Mouse (Mus musculus) layer of hippocampus, adult 11-12 months (tissue): ENCODE data around the gene Pnpla3.
"Not testable (repeated sequence)": the region's sequence is repeated elsewhere in the genome, so short reads cannot be mapped to it uniquely, and the experiment has no call there.

Source experiments
- DNase-seq: peaks from one replicate; pipeline ENCODE4 v3.0.0; 2022; ENCODE audit warnings: low spot score

Pnpla3 gene

DNA sequence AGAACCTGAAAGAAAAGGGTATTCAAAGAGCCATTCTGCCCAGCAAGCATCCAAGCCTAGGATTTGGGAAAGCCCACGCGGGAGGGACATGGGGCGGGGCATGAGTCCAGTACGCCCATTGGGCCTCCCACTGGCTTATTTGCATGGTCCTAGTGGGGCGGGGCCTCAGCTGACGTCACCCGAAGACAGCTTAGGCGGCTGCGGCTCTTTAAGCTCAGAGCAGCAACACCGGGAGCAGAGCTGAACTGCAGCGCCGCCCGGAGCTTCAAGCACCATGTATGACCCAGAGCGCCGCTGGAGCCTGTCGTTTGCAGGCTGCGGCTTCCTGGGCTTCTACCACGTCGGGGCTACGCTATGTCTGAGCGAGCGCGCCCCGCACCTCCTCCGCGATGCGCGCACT is at the start of gene Pnpla3:
TSS of gene Pnpla3 (plus strand) at position 238 of the 400 bp plus-strand sequence.
- DNase-seq: peak; percentile 97

DNA sequence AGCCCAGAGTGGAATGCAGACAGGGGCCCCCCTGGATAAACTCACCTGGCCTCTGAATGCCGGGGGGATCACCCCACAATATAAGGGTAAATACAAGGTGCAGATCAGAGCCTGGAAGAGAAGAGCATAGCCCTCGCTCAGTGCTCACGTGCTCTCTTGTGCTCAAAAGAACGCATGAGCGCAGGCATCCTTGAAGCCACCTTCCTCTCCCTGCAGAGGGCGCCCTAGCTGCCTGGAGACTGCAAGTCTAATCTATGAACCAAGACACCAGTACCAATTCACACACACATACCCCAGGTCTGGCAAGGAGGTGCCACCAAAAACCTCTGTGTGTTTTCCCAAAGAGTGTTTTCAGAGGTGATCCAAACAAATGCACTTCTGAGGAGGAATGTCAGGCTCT is 47.0 kb upstream of the Pnpla3 start:
- DNase-seq: peak; percentile 36

DNA sequence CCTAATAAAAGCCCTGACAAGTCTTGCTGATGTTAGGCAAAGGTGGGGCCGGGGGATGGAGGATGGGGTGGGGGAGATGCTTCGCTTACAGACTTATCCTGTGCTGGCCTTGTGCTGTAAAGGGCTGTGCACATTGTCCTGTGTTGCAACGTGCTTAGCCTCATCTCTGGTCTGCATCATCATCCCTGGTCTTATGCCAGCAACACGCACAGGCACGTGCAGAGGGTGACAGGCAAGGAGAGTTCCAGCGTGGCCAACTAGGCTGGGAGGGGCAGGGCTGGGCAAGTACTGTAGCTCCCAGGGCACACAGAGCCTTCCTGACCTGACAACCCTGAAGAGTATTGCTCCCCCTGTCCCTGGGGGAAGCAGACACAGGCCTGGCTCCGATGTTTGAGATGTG is 46.6 kb upstream of the Pnpla3 start:
- no peak for DNase-seq

DNA sequence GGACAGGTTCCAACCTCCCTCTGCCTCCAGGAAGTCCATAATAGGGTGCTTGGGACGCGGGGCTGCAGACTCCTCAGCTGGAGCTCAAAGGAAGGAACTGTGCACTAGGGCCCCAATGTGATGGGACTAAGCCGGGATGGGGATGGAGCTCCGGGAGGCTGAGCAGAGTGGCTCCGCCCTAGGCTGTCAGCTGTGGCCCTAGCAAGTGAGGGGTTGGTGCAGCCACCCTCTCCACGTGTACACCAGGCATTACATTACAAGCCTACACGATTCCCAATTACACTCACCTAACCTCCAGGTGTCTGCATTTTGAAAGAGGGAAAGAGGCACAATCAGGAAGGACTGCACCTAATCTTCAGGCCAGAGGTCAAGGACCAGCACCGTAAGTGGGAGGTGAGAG is 44.6 kb upstream of the Pnpla3 start, which contains the start of gene Pnpla5:
TSS of gene Pnpla5 (minus strand) at position 101 of the 400 bp plus-strand sequence.
- no peak for DNase-seq

DNA sequence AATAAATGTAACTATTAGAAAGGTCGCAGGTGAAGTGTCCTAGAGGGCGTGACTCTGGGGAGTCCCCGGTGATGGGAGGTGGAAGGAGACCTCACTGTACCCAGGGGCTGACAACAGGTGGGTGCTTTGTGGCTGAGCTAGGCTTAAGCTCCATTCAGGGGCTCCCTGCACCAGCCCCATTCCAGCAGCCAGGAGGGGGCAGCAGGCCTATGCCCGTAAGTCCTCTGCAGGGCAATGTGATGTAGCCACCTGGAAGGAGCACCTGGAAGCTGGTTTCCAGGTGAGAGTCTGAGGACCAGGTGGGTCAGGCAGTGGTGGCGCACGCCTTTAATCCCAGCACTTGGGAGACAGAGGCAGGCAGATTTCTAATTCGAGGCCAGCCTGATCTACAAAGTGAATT is 43.6 kb upstream of the Pnpla3 start:
- DNase-seq: no peak

DNA sequence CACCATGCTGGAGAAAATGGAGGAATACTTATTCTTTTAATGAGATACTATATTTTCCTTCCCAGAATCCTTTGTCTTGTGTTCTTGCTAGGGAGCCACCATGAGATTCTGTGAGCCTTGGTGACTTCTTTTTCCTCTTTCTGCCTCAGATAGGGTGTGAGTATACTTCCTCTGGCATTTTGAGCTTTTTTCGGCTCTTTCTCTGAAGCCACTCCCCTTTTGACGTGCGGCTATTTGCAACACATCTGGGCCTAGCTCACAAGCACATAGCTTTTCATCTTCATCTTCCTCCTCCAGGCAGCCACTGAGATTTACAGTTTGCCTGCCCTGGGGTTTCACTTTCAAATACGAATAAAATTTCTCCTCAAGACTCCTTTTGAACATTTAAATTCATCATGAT is 41.2 kb upstream of the Pnpla3 start:
- DNase-seq: no peak

DNA sequence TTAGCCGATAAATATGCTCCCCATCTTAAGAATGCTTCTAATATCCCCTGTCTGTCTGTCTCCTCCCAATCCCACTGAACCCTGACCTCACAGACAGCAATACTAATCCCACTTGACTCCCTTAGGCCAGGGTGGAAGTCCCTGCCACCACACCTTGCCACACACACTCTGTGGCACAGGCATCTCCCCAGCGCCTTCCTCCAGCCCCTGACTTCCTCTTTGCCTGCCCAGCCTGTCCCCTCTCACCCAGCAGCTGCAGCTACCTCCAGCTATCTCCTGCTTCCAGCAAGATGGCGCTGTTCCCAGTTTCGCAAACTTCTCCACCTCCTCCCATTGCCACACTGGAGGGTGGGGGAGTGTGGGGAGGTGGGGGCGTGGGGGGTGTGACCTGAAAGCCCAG is 40.8 kb upstream of the Pnpla3 start:
- no peak for DNase-seq

DNA sequence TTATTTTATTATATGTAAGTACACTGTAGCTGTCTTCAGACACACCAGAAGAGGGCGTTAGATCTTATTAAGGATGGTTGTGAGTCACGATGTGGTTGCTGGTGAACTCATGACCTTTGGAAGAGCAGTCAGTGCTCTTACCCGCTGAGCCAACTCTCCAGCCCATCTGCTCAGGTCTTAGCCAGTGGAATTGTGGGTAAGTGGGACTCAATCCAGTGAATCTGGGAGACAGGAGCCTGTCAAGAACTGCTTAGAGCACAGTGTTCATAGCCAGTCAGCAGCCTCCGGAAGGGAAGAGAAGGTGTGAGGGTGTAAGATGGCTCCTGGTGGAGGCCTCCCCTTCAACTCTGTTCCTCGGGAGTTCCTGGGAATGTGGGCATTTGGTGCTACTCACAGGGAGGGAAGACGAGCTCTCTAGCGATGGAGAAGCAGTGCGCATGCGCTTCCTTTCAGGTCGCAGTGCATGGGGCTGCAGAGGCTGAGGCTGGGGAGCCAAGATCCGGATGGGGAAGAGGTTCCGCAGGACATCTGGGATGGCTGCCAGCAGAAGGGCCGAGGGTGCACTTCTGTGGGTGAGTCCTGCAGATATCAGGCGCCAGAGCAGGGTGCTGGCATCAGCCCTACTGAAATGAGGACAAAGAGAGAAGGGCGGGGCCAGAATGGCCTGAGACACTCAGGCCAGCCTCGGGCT is 36.4 kb upstream of the Pnpla3 start:
- DNase-seq: no peak

DNA sequence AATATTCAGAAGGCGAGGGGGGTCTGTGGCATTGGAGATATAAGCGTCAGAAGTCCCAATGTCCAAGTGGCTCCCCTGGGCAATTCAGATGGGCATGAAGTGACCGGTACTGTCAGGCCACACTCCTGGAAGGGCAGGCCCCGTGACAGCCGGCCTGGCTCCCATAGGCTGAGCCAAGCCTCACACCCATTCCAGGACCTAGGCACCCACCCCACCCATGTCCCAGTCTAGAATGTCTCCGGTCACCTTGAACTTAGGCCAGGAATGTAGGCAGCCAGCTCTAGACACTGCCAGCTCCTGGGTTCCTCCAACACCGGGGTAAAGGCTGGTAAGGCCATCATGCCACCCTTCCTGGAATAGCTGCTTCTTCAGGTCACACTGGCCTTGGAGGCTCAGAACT is 35.7 kb upstream of the Pnpla3 start:
- no peak for DNase-seq

DNA sequence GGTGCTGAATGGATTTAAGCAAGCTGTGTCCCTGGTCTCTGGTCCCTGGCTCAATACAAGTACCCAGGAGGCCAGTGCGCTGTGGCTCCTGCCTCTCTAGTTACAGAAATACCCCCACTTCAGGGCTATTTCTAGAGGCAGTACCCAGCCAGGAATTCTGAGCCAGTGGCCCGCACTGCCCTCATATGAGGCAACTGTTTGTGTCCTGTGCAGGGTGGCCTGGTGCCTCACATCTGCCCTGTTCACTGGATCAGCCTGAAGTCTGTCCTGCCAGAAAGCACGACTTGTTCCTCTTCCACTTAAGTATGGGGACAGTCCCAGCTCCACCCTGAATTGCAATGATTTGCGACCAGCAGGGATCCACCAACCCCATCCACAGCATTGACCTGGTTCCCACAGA is 34.2 kb upstream of the Pnpla3 start:
- no peak for DNase-seq

DNA sequence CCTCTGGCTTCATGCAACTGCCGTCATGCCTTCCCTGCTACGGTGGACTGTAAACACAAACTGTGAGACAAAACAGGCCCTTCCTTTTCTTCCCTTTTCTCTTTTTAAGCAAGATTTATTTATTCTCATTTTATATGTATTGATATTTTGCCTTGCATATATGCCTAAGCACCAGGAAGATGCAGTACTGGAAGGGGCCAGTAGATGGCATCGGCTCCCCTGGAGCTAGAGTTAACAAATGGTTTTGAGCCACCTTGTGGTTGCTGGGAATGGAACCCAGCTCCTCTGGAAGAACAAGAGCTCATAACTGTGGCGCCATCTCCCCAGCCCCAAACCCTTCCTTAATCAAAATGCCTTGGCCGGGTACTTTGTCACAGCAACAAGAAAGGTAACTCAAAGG is 32.2 kb upstream of the Pnpla3 start:
- DNase-seq: no peak

DNA sequence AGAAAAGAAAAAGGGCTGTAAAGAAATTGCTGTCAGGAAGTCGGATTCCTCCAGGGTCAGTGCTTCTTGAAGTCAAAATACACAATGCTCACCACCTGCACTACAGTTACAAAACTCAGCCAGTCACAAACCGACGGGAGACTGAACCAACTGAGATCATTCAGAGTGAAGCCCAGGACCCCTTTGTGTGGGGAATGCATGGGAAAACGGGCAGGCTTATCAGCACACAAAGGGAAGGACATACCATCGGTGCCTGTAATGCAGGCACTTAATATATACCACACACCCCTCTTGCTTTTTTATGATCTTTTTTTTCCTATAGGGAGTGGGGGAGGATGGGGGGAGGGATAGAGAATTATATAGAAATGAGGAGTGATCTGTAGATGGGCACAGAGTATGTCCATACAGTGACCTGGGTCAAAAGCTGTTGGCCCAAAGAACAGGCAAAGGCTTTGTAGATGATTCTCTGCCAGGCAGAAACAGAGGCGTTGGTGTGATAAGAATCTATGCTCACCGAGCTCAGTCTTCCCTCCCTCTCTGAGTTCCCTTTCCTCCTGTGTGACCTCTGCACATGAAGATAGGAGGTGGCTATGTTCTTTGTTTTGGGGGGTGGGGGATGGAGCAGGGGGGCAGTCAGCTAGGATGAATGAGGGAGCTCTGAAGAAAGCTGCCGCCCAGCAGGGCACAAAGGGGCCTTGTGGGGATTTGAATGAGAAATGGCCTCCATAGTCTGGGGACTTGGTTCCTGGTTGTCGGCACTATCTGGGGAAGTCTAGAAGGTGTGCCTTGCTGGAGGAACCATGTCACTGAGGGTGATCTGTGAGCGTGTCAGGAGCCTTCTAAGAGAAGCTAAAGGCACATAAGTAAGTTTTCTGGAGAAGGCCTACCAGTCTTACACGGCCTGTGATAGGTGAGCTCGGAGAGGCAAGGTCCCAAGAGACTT is 30.9 kb upstream of the Pnpla3 start:
- DNase-seq: no peak

DNA sequence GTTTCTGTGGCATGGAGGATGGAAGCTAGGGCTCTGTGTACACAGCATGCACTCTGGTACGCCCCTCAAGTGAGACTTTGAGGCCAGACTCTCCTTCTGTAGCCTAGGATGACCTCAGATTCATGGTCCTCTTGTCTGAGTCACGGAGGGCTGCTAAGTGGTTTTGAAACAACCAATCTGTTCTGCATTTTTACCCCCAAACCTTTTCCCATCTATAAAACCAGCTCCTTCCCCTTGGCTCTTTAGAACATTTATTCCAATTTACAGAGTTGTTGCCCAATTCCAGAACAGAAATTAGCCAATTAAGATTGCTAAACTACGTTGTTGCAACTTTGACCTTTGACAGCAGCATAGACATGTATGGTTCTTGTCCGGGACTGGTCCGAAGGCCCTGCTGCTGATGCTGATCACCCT is 28.0 kb upstream of the Pnpla3 start:
- DNase-seq: no peak

DNA sequence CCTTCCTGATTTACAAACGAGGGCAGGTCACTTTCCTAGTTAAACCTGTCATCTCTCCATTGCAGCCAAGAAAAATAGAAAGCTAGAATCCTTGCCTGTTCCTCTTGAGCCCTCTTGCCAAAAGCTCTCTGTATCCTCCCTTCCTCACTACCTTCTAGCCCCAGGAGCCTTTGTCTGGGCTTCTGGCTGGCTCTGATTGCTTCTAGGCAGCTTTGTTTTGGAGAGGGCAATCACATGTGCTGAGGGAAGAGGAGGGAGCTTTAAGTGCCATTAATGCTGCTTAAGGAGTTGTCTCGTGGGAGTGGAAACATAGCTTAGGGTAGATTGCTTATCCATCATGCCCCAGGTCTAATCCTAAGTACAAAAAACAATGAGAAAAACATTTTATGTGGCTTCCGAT is 27.5 kb upstream of the Pnpla3 start:
- DNase-seq: no peak

DNA sequence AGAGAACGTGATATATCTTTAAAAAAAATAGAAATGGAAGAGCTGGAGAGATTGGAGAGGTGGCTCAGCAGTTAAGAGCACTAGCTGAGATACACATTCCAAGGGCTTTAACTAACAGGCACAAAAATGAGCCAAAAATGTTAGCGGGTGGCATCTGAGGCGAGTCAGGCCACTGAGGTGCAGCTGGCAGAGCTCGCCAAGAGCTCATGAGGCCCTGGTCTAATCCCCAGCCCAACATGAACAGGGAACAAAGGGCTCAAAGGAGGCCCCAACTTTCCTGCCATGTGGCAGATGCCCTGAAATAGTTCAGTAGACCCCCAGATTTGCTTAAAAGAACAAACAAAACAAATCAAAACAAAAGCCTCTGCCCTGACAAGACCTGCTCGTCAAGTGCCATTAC is 26.7 kb upstream of the Pnpla3 start:
- no peak for DNase-seq

DNA sequence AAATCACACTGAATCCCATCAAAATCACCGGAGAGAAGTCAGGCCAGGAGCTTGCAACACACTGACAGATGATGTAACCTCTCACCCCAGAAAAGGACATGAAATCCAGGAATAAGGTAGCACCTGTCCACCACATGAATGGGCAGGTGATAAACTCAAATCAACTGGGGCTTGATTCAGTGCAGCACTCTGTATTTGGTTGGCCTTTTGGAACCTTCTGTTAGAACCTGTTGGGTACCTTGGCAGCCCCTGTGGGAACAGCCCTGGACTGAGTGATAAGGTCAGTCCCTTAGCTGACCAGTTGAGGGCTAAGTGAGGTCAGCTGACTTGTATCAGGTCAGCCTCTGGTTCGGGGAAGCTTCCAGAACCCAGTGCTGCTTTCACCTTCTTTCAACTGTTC is 11.5 kb upstream of the Pnpla3 start:
- no peak for DNase-seq

DNA sequence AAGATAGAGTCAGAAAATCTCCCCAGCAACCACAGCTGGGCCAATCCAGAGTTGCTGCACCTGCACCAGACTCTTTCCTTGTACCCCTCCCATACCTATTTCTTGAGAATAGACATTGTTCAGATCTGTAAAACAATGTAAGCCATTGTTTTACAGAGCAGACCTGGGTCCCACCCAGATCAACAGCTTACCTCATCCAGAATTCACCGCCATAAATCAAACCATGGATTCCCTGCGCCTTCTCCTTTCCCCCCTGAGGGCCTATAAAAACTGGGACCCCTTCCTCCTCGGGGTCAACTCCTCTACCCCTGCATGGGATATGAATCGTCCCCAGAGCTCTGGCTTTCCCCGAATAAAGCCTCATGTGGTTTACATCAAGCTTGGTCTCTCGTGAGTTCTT is 10.1 kb upstream of the Pnpla3 start:
- DNase-seq: not testable (repeated sequence)

DNA sequence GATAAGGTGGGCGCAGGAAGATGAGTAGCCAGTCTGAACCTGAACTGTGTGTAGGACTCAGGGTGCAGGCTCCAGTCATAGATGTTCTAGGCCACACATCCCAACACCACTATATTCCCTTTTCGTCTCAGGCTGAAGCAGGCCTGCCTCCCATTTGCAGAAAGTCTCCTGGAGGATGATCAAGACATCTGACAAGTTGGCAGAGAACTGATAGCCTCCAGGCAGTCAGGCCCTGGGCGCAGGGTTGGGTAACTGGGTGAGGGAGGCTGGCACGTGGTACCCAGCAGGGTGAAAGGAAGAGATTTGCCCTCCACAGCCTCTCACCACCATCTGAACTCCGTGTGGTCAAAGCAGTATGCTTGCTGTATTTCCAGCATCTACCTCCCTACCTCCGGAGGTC is 5.8 kb upstream of the Pnpla3 start:
- DNase-seq: no peak

DNA sequence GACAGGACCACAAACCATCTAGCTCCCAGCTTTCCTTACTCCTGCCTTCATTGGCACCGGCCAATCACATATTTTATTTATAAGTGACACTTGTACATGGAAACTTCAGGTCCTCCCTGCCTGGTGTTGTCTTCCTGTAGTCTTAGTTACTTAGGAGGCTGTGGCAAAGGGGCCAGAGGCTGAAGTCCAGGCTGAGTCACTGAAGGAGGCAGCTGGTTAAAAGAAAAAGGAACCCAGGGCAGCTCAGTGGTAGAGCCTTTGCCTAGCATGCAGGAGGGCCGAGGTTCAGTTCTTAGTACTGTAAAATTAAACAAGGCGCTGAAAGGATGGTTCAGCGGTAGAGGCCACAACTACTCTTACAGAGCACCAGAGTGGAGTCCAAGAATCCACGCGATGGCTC is 819 bp upstream of the Pnpla3 start:
- no peak for DNase-seq

DNA sequence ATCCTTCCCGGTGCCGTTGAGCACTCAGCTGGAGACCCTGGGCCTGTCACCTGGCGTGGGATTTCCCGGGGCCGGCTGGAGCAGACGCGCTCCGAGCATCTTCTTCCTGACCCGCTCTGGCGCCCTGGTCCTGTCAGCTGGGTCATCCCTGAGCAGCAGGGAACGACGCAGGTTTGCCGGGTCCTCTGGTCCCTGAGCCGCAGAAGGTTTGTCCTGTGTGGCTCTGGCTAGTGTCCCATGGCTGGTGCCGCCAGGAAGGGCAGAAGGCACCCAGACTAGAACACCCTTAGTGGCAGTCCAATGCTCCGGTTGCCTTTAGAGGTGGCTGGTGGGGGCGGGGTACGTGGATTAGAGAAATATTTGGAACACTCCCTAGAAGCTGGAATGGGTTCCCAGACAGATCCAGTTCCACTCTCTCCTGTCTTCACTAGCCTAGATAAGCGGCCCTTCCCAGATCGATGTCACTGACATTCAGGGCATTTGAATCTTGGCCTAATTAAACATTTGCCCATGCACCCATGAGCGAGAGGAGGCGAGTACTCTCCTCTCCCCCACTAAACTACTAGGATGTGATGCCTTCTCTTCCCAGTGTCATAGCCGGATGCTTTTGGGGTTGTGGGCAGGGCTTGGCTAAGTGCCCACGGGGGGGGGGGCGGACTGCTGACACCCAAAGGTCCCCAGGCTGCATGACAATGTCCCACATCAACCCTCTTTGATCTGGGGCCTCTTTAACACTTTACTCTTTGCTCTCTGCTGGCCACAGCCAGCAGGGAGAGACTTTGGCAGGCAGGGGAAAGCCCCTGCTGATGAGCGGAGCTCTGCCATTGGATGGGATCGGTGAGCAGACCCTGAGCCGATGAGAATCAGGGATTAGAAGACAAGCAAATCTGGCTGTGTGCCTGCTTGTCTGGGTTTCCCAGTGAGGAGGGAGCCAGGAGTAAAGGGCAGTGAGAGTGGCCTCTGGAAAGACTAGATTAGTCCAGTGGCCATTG is 829 bp downstream of the Pnpla3 start:
- peak; percentile 38 for DNase-seq

DNA sequence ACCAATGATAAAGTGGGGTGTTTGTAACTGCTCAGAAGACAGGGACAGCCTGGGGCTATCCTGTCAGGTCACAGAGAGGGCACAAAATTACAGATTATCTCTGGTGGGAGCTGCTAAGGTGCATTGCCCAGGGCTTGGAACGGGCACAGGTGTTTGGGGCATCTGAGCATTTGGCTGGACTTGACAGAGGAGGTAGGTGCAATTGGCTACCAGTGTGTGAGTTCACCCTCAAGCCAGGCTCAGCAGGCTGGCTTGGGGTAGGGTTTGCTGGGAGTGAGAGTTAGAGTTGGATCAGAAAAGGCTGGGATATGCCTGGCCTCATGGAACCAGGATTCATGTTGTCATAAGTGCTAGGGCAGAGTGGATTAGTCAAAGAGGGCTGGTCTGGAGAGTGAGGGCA is 1.9 kb downstream of the Pnpla3 start:
- no peak for DNase-seq

DNA sequence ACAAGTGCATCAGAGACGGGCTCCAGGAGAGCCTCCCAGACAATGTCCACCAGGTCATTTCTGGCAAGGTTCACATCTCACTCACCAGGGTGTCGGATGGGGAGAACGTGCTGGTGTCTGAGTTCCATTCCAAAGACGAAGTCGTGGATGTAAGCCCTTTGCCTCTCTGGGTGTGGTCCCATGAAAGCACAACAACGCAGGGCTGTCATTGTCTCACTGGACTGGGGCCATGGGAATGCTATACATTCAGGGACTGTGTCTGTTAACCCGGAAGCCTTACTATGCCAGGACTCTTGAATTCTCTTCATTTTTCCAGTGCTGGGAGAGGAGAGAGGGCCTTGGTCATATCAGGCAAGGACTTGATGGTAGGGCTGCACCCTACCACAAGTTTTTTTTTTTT is 3.5 kb downstream of the Pnpla3 start:
- DNase-seq: no peak
